Mouse (Mus musculus) brown adipose tissue, adult 24 weeks (tissue): ENCODE data around the gene Samhd1. TPM values are rescaled to one million over a fixed set of nuclear protein-coding genes. Genes with fewer than 3 reads are reported as not detected.

ENCODE experiments used
- H3K27ac ChIP-seq: fragments of 200-500 bp; replicated peaks from 2 replicates; pipeline ENCODE4 v1.5.1; 2012; ENCODE audit warnings: low read depth, mild to moderate bottlenecking, low read length
- H3K4me1 ChIP-seq: fragments of 200-500 bp; 2 replicates; pipeline ENCODE4 v1.6.1; 2012; ENCODE audit warnings: low read length, mixed read lengths; ENCODE audit not compliant: control insufficient read depth, insufficient read depth, insufficient read length
- H3K4me3 ChIP-seq: fragments of 200-500 bp; 2 replicates; pipeline ENCODE4 v1.5.1; 2012; ENCODE audit warnings: low read depth, mild to moderate bottlenecking, low read length, moderate library complexity; ENCODE audit not compliant: insufficient read depth
- polyA plus RNA-seq: library from polyadenylated mRNA; stranded (reverse); fragments of >200 nt; gene quantifications from 2 replicates; pipeline ENCODE4 v1.2.4, GENCODE M21; 2012; ENCODE audit not compliant: missing spikeins, insufficient read depth, insufficient read length

The Samhd1 gene
- polyA plus RNA-seq, 1 experiment = 14.9 TPM

GRCm38 (mm10) chr2:157048395-157049181 is 86.5 kb downstream of the Samhd1 start:
- no peak overlapping the region for H3K4me3 ChIP-seq
- H3K27ac ChIP-seq = no peak overlapping the region
- H3K4me1 ChIP-seq = peaks cover 3% of the 10 kb centered on the region; the same call in 1 of the 2 replicates

Other genes with a start within 250 kb of the Samhd1 start
- 0.42 TPM in 1 of 2 replicates, not detected in the other for gene Sla2, start 248.1 kb downstream of the Samhd1 start, polyA plus RNA-seq
- gene Ndrg3, start 143.2 kb downstream of the Samhd1 start, polyA plus RNA-seq = 97.6 and 181 TPM in 2 replicates
- gene Dsn1, start 128.1 kb downstream of the Samhd1 start, polyA plus RNA-seq = 1.3 TPM in 1 of 2 replicates, not detected in the other
- gene Soga1, start 56.0 kb downstream of the Samhd1 start, polyA plus RNA-seq = 6.0 and 6.9 TPM in 2 replicates
- gene Tldc2, start 48.2 kb downstream of the Samhd1 start, polyA plus RNA-seq = not detected in 2 replicates
- 1.5 and 2.2 TPM in 2 replicates for gene Rbl1, start 69.3 kb upstream of the Samhd1 start, polyA plus RNA-seq
- 62.2 and 69.3 TPM in 2 replicates for gene Rpn2, start 143.8 kb upstream of the Samhd1 start, polyA plus RNA-seq
- not detected in 2 replicates for gene Mroh8, start 144.3 kb upstream of the Samhd1 start, polyA plus RNA-seq
- gene Ghrh, start 212.2 kb upstream of the Samhd1 start, polyA plus RNA-seq = not detected in 2 replicates
- gene Manbal, start 232.3 kb upstream of the Samhd1 start, polyA plus RNA-seq = 26.0 and 26.5 TPM in 2 replicates